Mouse (Mus musculus): ENCODE data around the gene Mterf4.

The Mterf4 gene

DNA sequence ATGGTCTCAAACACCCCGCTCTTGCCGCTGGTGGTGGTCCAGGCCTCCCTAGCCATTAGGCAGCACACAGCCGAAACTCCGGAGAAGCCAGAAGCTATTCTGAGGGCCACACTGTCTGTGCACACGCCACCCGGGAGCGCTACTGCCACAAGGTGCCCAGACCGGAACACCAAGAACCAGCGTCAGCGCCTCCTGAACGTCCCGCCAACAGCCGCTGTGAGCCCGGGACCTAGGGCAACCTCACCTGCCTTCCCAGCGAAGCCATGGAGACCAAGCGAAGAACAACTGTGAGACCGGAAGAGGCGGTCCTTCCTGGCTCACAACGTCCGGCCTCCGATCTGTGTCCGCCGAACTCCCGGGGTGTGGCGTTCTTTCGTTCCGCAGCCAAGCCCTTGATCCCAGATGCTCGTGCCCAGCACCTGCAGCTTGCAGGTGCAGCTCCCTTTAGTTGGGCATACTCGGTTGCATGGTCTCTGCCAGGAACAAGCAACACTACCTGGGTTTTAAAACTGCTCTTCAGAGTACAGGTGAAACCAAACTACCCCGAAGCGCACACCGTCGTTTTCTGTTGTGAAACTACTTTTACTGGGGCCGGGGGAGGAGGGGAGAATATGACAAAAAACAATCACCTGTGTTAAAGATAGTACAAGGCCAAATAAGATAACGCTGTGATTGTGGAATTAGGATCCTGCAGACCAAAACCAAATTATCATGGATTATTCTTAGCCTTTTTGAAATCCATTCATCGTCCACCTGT is at the start of gene Mterf4:
Mterf4 (minus strand) TSS at position 335 of the 757 bp plus-strand sequence.
- peak; percentile 81 for DNase-seq (ENCODE audit: extremely low spot score)

DNA sequence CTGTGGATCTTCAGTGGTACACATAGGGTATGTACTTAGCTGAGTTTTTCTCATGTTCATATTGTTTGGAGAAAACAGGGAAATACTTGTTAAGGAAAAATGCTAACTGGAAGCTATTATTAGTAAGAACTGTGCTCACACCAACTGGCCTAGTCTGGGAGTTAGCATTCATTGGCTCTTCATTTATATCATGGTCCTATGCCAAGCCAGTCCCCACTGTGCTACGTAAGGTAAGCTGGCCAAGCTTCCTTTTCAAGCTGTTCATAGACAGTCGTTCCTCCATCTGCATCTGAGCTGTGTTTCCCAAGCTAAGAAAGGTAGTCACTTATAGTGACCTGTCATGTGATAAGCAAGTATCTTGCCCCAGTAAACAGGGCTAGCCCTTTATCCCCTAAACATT is 47.0 kb upstream of the Mterf4 start:
- no peak for DNase-seq (ENCODE audit: extremely low spot score)

GRCm38 (mm10) chr1:93349701-93350100 is 44.0 kb upstream of the Mterf4 start:
- DNase-seq (ENCODE audit: extremely low spot score), result no peak

GRCm38 (mm10) chr1:93347176-93347575 is 41.5 kb upstream of the Mterf4 start:
- no peak for DNase-seq (ENCODE audit: extremely low spot score)

- DNase-seq (ENCODE audit: extremely low spot score), result peak; percentile 92
Observed at GRCm38 (mm10) chr1:93343504-93344047, 37.9 kb upstream of the Mterf4 start.

DNA sequence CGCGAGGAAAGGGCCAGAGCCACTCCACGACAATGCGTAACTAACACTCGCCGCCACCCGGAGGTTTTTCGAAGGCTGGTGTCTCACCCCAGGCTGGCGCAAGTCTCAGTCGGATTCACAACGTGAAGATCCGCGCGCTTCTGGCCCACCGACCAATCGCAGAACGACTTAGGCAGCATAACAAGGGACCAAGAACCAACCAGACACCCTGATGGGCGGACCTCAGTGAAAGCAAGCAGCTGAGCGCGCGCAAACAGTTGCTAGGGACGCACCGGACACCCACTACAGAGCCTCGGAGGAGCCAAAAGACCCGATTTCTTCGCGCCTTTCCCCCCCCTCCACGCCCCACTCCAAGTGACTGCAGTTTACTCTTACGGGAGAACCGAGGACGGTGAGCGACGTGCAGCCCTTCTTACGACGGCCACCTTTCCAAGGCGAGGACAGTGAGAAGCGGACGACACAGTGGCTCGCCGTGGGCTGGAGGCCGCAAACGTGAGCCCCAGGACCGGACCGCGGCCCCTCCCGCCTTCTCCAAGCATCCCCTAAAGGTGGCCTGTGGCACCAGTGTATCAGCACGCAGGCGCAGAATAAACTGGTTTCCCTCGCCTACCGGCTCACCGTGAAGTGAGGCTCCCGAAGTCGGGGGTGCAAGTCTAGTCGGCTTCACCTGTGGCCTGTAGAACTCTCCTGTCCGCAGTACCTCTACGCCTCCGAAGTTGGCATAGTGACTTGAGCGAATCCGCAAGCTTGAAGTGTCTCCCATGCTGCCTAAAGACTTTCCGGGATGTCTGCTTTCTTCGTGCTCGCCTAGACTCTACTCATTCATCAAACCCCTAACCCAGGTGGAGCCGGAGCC is 37.2 kb upstream of the Mterf4 start, which contains the start of the genes Ppp1r7 and Pask:
Ppp1r7 (plus strand) TSS at position 207 of the 856 bp plus-strand sequence.
Pask (minus strand) TSS at position 835 of the 856 bp plus-strand sequence.
- DNase-seq (ENCODE audit: extremely low spot score), result peak; percentile 97

GRCm38 (mm10) chr1:93334621-93335020 is 28.9 kb upstream of the Mterf4 start:
- no peak for DNase-seq (ENCODE audit: extremely low spot score)

DNA sequence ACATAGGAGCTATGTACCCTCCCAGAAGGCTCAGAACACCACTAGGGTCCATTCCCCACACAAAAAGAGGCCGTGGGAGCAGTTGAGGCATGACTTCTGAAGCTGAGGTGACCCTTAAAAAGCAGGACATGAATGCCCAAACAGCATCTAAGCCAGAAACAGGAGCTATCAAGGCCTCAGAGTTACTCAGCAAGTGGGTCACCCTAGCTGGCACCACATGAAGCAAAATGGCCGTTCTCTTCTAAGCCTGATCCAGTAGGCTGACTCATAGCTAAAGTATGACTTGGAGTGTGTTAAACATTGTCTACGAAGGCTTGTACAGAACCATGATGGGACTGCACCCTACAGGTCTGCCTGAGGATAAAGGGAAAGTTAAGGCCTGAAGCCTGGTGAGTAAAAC is 20.7 kb upstream of the Mterf4 start:
- no peak for DNase-seq (ENCODE audit: extremely low spot score)

DNA sequence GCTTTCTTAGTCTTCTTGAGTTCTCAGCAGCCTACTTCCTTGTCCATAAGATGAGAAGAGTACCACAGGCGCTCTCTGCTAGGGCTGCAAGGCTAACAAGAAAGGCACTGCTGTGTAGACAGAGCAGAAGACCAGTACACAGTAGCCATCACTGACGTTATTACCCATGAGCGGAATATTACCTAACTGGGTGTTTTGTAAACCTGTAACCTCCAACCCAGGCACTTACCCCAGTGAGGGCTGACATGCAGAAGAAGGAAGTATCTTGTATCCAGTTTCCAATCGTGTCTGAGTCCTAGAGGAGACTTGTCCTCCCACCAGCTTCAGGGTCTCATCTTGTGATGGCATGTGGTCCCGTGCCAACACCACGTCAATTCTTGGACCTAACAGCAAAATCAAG is 18.3 kb upstream of the Mterf4 start:
- DNase-seq (ENCODE audit: extremely low spot score), result no peak

- DNase-seq (ENCODE audit: extremely low spot score), result no peak
Observed at GRCm38 (mm10) chr1:93300578-93300977, 5.1 kb downstream of the Mterf4 start.

DNA sequence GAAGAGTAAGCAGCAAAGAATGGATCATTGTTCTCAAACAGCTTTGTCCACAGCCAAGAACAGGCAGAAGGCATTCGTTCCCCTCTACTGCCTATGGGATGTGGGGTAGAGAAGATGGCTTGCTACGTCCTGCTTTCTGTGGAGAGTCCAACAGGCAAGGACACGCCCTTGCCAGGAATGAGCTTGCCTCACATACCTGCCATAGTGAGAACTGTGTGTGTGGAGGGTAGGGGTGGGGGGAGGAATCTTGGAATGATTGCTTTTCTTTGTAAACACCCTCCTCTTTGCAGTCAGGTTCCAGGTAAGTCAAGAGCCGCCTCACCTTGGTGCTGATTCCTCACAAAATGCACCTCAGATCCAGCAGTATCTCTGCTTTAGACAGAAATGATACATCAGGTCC is 5.9 kb downstream of the Mterf4 start:
- DNase-seq (ENCODE audit: extremely low spot score), result no peak

- peak; percentile 61 for DNase-seq (ENCODE audit: extremely low spot score)
Observed at GRCm38 (mm10) chr1:93294491-93294890, 11.2 kb downstream of the Mterf4 start.

DNA sequence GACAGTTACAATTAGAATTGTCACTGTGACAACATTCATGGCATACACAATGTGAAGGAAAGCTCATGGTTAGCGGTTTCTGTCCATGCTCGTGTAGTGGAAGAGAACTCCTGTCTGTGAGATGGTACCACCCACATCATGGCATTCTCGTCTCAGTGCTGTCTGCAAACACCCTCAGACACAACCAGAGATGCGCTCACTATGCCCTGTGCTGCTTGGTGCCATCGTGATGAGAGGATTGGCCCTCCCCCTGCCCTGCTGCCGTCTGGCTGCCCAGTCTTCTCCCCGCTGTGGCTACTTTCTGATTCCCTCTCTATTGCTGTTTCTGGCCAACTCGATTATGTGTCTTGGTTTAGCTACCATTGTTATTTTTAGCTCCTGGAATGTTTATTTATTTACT is 13.7 kb downstream of the Mterf4 start:
- DNase-seq (ENCODE audit: extremely low spot score), result no peak

GRCm38 (mm10) chr1:93291591-93291990 is 14.1 kb downstream of the Mterf4 start:
- DNase-seq (ENCODE audit: extremely low spot score), result no peak

DNA sequence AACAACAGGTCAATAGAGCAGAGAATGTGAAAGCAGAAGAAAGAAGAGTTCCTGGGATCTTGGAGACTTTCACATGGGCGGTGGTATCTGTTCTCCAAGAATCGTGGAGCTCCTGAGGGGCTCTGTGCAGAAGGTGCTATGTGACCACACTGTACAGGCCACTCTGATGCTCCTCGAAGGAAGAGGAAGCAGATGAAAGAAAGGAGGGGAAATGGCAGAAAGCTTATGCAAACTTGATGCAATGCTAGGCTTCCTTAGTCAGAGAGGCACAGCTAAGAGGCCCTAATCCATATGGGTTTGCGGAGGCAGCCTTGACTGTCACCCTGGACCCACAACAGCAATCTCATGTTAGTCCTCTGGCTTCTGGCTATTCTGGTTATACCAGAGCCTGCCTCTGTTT is 14.8 kb downstream of the Mterf4 start:
- no peak for DNase-seq (ENCODE audit: extremely low spot score)

DNA sequence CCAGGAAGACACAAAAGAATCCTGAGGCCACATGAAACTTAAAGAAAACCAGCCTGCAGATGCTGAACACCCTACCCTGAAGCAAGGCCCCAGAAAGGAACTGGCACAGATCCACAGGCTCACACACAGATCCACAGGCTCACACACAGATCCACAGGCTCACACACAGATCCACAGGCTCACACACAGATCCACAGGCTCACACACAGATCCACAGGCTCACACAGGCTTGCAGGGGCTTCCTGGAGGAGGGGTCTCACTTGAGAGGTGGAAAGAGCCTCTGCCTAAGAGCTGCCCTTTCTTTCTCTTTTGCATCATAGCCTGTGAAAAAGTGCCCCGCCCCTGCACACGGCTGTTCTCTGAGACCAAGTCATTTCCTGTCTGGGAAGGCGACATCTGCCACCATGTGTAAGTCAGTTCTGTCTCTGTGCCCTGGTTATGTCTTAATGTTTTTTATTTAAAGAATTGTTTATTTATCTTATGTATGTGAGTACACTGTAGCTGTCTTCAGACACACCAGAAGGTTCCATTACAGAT is 16.0 kb downstream of the Mterf4 start:
- no peak for DNase-seq (ENCODE audit: extremely low spot score)

DNA sequence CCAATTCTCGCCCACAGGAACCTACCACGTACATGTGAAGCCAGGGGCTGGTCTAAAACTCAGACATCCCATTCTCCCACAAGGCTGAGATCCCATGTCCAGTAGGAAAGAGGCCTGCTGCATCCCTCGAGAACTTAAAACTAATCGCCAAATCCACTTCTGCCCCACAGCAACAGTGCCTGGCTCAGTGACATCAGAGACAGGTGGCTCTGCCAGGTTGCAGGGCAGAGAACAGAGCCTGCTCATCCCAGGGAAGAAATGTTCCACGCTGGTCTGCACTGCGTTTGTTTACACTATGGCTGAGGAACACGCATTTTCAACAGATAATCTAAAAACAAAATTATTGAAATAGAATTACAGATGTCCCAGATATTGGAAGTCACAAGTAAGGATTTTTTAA is 28.7 kb downstream of the Mterf4 start:
- DNase-seq (ENCODE audit: extremely low spot score), result no peak

DNA sequence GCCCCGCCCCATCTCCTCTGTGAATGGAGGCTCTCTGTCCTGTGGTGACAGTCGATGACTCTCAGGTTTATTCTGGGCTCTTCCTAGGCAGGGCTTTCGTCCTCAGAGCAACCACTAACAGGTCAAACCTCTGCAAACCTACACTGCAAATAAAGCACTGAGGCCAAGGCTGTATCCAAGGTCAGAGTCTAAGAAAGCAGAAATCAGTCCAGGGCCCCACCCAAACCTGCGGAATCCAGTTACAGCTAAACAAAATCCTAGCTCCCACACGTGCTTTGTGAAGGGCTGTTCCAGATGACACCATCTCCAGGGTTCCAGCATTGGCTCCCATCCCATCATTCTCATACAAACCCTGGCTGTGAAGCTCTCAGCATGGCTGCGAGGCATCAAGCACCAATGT is 30.2 kb downstream of the Mterf4 start:
- DNase-seq (ENCODE audit: extremely low spot score), result no peak

- DNase-seq (ENCODE audit: extremely low spot score), result peak; percentile 68
Observed at GRCm38 (mm10) chr1:93272409-93272821, 33.3 kb downstream of the Mterf4 start.

DNA sequence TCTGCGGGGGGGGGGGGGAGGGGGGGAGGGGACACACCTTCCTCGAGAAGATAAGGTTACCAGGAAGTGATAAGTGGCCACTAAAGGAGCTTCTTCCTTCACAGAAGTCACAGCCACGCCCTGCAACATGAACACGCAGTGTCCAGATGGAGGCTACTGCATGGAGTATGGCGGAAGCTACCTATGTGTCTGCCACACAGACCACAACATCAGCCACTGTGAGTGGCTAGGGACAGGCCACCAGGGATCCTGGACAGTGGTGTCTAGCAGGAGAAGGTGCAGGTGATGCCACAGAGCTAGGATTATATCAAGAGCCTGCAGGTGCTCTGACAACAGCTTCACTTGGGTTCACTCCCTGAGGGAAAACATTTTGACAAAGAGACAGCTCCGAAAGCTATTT is 34.0 kb downstream of the Mterf4 start:
- no peak for DNase-seq (ENCODE audit: extremely low spot score)

DNA sequence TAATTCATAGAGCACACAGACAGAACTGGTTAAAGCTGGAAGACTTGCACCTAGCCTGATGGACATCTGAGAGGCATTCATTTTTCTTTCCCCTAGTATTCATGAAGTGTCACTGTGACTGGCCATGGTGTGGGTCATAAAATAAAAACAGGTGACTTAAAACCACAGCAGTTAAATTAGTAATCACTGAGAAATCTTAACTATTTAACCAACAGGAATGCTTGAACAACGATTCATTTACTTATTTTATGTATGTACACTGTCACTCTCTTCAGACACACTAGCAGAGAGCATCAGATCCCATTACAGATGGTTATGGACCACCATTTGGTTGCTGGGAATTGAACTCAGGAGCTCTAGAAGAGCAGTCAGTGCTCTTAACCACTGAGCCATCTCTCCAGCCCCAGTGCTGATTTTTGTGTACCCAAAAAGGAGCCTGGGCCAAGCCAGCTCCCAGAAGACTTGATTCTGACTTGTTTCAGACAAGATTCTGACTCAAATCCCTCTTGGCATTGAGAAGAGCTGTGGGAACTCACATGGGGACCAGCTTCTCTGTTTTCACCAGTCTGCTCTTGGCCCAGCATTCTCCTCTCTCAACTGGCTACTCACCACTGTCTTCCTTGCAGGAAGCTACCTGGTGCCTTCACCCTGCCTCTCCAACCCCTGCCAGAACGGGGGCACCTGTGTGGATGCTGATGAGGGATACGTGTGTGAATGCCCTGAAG is 35.0 kb downstream of the Mterf4 start:
- no peak for DNase-seq (ENCODE audit: extremely low spot score)

DNA sequence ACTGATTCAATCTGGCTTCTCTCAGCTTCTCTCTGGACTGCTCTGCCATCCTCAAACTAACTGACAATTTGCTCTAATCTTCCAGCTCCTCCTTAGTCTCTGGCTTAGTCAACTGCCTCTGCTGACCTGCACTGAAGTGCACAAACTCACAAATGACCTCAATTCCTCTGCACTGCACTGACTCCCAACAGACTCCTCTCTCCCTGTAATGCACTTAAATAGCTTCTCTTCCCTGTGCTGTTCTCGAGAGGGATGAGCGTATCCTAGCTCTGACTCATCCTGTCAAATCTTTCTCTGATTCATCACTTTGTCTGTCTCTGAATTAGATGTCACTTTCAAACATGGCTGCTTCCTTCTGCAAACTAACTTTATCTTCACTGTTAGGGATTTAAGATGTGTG is 37.5 kb downstream of the Mterf4 start:
- DNase-seq (ENCODE audit: extremely low spot score), result no peak

Data from embryo, embryonic 9.5 days (tissue).